Mouse (Mus musculus) c-Kit-negative CD71-positive TER-119-positive erythroid progenitor cells, embryonic 14.5 days (primary cell): ENCODE data around the gene Cped1.
A peak's percentile ranks its signal among the peaks of the same experiment; 100 is the strongest.

ENCODE experiments used
- DNase-seq: peaks from one replicate; pipeline ENCODE4 v3.0.0-alpha.2; 2013; ENCODE audit warnings: low read depth, low spot score

The Cped1 gene

GRCm38 (mm10) chr6:21985732-21986540 lies at the start of gene Cped1:
Cped1 (plus strand) TSS chr6:21985916.
- DNase-seq: no peak

- DNase-seq: no peak
Observed at GRCm38 (mm10) chr6:21937981-21938635, 47.6 kb upstream of the Cped1 start.

GRCm38 (mm10) chr6:21949226-21949731 lies 36.4 kb upstream of the Cped1 start, which contains the start of gene Ing3:
Ing3 (plus strand) TSS chr6:21949571.
- peak; percentile 94 for DNase-seq

GRCm38 (mm10) chr6:21949771-21950448 lies 35.8 kb upstream of the Cped1 start:
- DNase-seq: peak; percentile 90

- DNase-seq: no peak
Observed at GRCm38 (mm10) chr6:21950676-21951075, 35.0 kb upstream of the Cped1 start.

- no peak for DNase-seq
Observed at GRCm38 (mm10) chr6:21955468-21955867, 30.2 kb upstream of the Cped1 start.

- no peak for DNase-seq
Observed at GRCm38 (mm10) chr6:21958922-21959321, 26.8 kb upstream of the Cped1 start.

GRCm38 (mm10) chr6:21959909-21960308 lies 25.8 kb upstream of the Cped1 start:
- no peak for DNase-seq

- DNase-seq: no peak
Observed at GRCm38 (mm10) chr6:21977532-21977931, 8.2 kb upstream of the Cped1 start.

- DNase-seq: no peak
Observed at GRCm38 (mm10) chr6:21981114-21981513, 4.6 kb upstream of the Cped1 start.

GRCm38 (mm10) chr6:21984990-21985731 lies 555 bp upstream of the Cped1 start:
- DNase-seq: peak; percentile 35

GRCm38 (mm10) chr6:21986660-21987331 lies 1.1 kb downstream of the Cped1 start:
- DNase-seq: no peak

GRCm38 (mm10) chr6:21987554-21987953 lies 1.8 kb downstream of the Cped1 start:
- DNase-seq: no peak

- no peak for DNase-seq
Observed at GRCm38 (mm10) chr6:21988296-21988695, 2.6 kb downstream of the Cped1 start.

GRCm38 (mm10) chr6:21989081-21989480 lies 3.4 kb downstream of the Cped1 start:
- no peak for DNase-seq

- DNase-seq: no peak
Observed at GRCm38 (mm10) chr6:21990181-21991135, 4.7 kb downstream of the Cped1 start.

GRCm38 (mm10) chr6:21991151-21991550 lies 5.4 kb downstream of the Cped1 start:
- no peak for DNase-seq

- DNase-seq: no peak
Observed at GRCm38 (mm10) chr6:21993070-21993469, 7.4 kb downstream of the Cped1 start.

- DNase-seq: no peak
Observed at GRCm38 (mm10) chr6:21998131-21998530, 12.4 kb downstream of the Cped1 start.

- no peak for DNase-seq
Observed at GRCm38 (mm10) chr6:21999025-21999424, 13.3 kb downstream of the Cped1 start.
